Mouse (Mus musculus): Measurements from ENCODE around the gene Kcnk6. TPM values are rescaled to one million over a fixed set of nuclear protein-coding genes. Genes with fewer than 3 reads are reported as not detected.
A peak's percentile ranks its signal among the peaks of the same experiment; 100 is the strongest.
"Not testable (repeated sequence)": the region's sequence is repeated elsewhere in the genome, so short reads cannot be mapped to it uniquely, and the experiment has no call there.

Gene Kcnk6
- total RNA-seq, 2 experiments from 2014 or later = 4.2 to 9.5 TPM

DNA sequence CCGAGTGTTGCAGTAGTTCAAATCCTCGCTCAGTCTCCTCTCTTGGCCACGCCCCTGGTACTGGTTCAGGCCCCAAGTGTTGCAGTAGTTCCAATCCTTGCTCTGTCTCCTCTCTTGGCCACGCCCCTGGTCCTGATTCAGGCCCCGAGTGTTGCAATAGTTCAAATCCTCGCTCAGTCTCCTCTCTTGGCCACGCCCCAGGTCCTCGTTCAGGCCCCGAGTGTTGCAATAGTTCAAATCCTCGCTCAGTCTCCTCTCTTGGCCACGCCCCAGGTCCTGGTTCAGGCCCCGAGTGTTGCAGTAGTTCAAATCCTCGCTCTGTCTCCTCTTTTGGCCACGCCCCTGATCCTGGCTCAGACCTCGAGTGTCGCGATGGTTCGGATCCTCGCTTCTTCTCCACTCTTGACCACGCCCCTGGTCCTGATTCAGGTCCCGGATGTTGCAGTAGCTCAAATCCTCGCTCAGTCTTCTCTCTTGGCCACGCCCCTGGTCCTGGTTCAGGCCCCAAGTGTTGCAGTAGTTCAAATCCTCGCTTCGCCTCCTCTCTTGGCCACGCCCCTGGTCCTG lies 20.0 kb downstream of the Kcnk6 start:
- ATAC-seq (replicated peaks; ENCODE audit: low FRiP score, poor library complexity, severe bottlenecking) = no peak

DNA sequence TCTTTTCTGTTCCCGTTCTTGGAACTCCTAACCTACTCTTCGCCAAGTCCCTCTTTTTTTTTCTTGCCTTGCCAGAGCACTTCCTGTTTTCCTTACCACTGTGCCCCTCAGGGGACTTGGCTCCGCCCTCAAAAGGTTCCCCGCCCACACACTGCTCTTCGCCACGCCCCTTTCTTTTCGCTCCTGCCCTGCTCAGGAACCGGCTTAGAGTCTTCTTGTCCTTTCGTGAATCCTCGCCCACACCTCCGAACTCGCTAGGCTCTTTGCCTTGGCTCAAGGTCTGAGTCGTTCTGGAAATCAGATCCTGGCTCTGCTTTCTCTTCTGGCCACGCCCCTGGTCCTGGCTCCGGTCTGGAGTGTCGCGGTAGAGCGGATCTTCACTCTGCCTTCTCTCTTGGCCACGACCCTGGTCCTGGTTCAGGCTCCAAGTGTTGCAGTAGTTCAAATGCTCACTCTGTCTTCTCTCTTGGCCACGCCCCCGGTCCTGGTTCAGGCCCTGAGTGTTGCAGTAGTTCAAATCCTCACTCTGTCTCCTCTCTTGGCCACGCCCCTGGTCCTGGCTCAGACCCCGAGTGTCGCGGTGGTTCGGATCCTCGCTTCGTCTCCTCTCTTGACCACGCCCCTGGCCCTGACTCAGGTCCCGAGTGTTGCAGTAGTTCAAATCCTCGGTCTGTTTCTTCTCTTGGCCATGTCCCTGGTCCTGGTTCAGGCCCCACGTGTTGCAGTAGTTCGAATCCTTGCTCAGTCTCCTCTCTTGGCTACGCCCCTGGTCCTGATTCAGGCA lies 20.7 kb downstream of the Kcnk6 start:
- peak; percentile 55 for ATAC-seq (replicated peaks; ENCODE audit: low FRiP score, poor library complexity, severe bottlenecking)

DNA sequence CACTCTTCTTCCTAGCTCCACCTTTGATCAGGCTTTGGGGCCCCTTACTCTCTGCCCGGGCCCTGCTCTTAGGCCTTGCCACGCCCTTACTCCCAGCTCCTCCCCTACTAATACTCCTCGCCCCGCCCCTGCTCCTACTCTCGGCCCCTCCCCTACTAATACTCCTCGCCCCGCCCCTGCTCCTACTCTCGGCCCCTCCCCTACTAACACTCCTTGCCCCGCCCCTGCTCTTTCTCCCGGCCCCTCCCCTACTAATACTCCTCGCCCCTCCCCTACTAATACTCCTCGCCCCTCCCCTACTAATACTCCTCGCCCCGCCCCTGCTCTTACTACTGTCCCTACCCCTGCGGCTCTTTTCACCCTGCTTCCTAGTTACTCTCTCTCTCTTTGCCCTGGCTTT lies 21.3 kb downstream of the Kcnk6 start:
- ATAC-seq (replicated peaks; ENCODE audit: low FRiP score, poor library complexity, severe bottlenecking) = not testable (repeated sequence)

DNA sequence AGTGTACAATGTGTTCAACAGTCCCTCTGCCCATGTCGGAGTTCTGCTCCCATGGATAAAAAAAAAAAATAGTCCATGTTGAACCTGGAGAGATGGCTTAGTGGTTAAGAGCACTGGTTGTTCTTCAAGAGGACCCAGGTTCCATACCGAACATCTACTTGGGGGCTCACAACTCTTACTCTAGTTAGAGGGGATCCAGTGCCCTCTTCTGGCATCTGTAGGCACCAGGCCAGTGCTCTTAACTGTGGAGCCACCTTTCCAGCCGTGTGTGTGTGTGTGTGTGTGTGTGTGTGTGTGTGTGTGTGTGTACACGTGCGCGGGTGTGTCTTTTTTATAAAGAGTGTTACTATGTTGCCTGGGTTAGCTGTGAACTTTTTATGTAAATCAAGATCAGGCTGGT lies 29.7 kb downstream of the Kcnk6 start:
- no peak for ATAC-seq (replicated peaks; ENCODE audit: low FRiP score, poor library complexity, severe bottlenecking)

DNA sequence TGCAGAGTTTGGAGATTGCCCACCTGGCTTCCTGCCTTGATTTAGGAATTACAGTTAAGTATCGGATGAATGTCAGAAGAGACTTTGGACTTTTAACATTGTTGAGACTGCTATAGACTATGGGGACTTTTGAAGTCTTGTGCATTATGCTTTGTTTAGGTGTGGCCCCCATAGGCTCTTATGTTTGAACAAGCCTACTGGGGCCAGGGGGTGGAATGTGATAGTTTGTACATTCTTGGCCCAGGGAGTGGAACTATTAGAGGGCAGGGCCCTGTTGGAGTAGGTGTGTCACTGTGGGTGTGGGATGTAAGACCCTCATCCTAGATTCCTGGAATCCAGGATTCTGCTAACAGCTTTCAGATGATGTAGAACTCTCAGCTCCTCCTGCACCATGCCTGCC lies 38.1 kb downstream of the Kcnk6 start:
- not testable (repeated sequence) for ATAC-seq (replicated peaks; ENCODE audit: low FRiP score, poor library complexity, severe bottlenecking)

DNA sequence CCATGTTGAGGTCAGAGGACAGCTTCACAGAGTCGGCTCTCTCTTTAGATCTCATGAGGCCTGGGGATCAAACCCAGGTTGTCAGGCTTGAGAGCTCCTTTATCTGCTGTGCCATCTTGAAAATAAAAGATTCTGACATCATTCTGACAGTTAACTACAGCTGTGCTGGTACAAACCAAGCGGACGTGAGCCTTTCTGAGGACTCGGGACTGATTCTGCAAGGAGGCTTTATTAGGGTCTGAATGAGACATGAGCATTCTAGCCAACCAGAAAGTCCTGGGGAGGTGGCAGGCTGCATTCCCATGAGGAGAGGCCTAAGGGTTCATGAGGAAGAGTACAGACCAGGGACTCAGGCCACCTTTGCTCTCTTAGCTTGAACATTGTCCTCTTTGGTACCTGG lies 51.0 kb downstream of the Kcnk6 start:
- not testable (repeated sequence) for ATAC-seq (replicated peaks; ENCODE audit: low FRiP score, poor library complexity, severe bottlenecking)

DNA sequence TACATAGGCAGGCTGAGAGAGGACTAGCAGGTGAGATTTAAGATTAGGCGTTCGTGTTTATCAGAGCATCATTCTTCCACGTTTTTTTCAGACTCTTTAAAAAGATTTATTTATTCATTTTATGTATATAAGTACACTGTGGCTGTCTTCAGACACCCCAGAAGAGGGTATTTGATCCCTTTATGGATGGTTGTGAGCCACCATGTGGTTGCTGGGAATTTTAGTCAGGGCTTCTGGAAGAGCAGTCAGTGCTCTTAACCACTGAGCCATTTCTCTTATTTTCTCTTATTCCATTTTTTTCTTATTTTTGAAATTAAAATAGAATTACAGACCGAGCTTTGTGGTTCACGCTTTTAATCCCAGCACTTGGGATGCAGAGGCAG lies 51.5 kb downstream of the Kcnk6 start:
- no peak for ATAC-seq (replicated peaks; ENCODE audit: low FRiP score, poor library complexity, severe bottlenecking)

DNA sequence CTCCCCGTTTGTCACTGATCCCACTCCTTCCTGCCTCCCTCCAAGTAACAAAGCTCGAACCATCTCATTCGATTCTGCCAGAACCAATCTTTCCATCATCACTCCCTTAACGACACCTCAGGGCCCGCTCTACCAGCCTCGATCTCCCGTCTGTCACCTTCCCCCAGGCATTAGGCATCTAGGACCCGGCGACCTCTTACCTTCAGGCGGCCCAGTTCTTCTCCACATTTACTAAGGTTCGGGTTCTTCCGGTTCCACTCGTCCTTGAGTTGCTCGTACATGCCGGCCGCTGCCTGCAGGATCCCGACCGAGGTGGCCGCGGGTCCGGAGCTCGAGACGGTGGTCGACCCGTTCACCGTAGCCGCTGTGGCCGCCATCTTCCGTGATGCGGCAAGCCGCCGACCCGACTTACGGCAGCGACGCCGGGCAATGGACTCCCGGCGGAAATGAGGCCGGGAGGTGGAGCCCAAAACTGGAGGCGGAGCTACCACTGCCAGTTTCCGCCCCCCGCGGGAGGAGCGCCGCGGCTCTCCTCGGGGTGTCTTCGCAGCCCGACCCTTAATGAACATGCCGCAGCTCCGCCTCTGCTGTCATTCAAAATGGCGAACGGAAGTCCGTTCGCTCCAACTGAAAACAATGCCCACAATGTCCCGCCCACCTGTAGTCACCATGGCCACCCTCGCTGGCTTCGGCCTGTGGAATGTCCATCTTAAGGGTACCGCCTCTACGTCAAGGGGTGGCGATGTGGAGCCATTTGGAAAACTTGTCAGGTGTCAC lies 52.0 kb downstream of the Kcnk6 start, which contains the start of gene Psmd8:
Gene Psmd8 (minus strand): TSS at position 625 of the 777 bp plus-strand sequence.
- peak; percentile 98 for ATAC-seq (replicated peaks; ENCODE audit: low FRiP score, poor library complexity, severe bottlenecking)

DNA sequence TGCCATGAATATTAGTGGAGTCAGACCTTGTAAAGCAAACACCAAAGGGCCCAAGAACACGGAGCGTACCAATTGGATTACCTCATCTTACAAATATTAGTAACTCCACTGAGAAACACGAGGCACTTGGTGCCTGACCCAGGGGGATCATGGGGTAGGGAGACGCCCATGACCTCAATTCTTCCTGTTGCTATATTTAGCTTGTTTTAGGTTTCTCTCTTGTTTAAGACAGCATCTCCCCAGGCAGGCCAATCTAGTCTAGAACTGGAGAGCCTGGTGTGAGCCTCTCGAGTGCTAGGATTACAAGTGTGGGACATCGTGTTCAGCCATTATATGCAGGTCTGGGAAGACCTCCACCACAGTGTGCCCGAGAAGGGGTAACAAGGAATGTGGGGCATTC lies 53.0 kb downstream of the Kcnk6 start:
- no peak for ATAC-seq (replicated peaks; ENCODE audit: low FRiP score, poor library complexity, severe bottlenecking)

DNA sequence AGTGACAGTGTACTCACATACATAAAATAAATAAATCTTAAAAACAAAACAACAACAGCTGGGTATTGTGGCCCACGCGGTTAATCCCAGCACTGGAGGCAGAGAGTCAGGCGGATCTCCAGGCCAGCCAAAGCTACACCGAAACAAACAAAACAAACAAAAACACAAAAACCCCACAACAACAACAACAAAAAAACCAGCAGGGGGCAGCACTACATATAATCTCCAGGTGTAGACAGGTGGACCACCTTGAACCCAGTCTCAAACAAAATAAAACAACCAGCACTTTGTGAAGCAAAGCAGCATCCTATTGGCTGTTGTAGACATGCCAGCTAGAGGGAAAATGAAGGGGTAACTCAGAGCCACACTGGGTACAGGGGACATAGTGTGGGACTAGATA lies 54.2 kb downstream of the Kcnk6 start:
- no peak for ATAC-seq (replicated peaks; ENCODE audit: low FRiP score, poor library complexity, severe bottlenecking)

DNA sequence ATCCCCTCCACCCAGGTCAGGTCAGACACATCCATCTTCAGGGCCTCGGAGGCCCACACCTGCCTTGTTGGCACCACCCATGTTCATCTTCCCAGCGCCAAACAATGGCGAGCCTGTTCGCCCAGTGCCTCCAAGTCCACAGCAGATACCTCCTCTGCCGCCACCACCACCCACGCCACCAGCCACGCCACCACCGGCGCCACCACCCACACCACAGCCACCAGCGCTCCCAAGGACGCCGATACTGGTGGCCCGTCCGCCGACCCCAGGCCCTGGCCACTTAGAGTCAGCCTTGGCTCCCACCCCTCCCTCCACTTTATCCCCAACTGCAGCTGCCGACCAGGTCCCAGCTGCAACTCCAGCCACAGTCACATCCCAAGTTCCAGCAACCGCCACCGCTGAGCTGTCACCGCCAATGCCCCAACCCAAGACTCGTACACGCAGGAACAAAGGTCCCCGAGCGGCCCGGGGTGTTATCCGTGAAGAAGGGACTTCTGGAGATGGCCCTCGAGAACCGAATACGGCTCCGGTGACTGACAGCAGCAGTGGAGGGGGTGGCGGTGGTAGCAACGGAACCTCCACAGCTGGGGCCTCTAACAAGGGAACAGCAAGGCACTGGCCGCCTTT lies 59.8 kb downstream of the Kcnk6 start:
- no peak for ATAC-seq (replicated peaks; ENCODE audit: low FRiP score, poor library complexity, severe bottlenecking)

Other genes starting within 250 kb of the Kcnk6 start
- under 0.01 TPM in 1 of 2 replicates, not detected in the other for gene Ryr1, start 107.3 kb downstream of the Kcnk6 start, total RNA-seq (2015; ENCODE audit: low replicate concordance)
- not detected in 2 replicates for gene Ryr1, start 107.3 kb downstream of the Kcnk6 start, total RNA-seq (2017; ENCODE audit: low replicate concordance)
- gene Rasgrp4, start 97.7 kb downstream of the Kcnk6 start, total RNA-seq (2015; ENCODE audit: low replicate concordance) = 3.4 and 7.2 TPM in 2 replicates
- gene Rasgrp4, start 97.7 kb downstream of the Kcnk6 start, total RNA-seq (2017; ENCODE audit: low replicate concordance) = 1.9 and 3.5 TPM in 2 replicates
- gene Fam98c, start 76.3 kb downstream of the Kcnk6 start, total RNA-seq (2015; ENCODE audit: low replicate concordance) = 6.3 and 13.3 TPM in 2 replicates
- 2.2 and 2.7 TPM in 2 replicates for gene Fam98c, start 76.3 kb downstream of the Kcnk6 start, total RNA-seq (2017; ENCODE audit: low replicate concordance)
- gene Ggn, start 62.3 kb downstream of the Kcnk6 start, total RNA-seq (2015; ENCODE audit: low replicate concordance) = not detected in 2 replicates
- gene Ggn, start 62.3 kb downstream of the Kcnk6 start, total RNA-seq (2017; ENCODE audit: low replicate concordance) = not detected in 2 replicates
- 0.72 and 3.4 TPM in 2 replicates for gene Spred3, start 62.1 kb downstream of the Kcnk6 start, total RNA-seq (2015; ENCODE audit: low replicate concordance)
- 1.3 and 3.0 TPM in 2 replicates for gene Spred3, start 62.1 kb downstream of the Kcnk6 start, total RNA-seq (2017; ENCODE audit: low replicate concordance)
- gene Psmd8, start 51.8 kb downstream of the Kcnk6 start, total RNA-seq (2015; ENCODE audit: low replicate concordance) = 85.4 and 103 TPM in 2 replicates
- gene Psmd8, start 51.8 kb downstream of the Kcnk6 start, total RNA-seq (2017; ENCODE audit: low replicate concordance) = 66.3 and 68.3 TPM in 2 replicates
- not detected in 2 replicates for gene Catsperg1, start 18.5 kb downstream of the Kcnk6 start, total RNA-seq (2015; ENCODE audit: low replicate concordance)
- not detected in 2 replicates for gene Catsperg1, start 18.5 kb downstream of the Kcnk6 start, total RNA-seq (2017; ENCODE audit: low replicate concordance)
- gene Yif1b, start 5.8 kb upstream of the Kcnk6 start, total RNA-seq (2015; ENCODE audit: low replicate concordance) = 8.0 and 14.8 TPM in 2 replicates
- 5.6 and 6.9 TPM in 2 replicates for gene Yif1b, start 5.8 kb upstream of the Kcnk6 start, total RNA-seq (2017; ENCODE audit: low replicate concordance)
- gene 2200002D01Rik, start 16.0 kb upstream of the Kcnk6 start, total RNA-seq (2015; ENCODE audit: low replicate concordance) = not detected in 2 replicates
- gene 2200002D01Rik, start 16.0 kb upstream of the Kcnk6 start, total RNA-seq (2017; ENCODE audit: low replicate concordance) = not detected in 2 replicates
- 4.2 and 7.9 TPM in 2 replicates for gene Spint2, start 49.4 kb upstream of the Kcnk6 start, total RNA-seq (2015; ENCODE audit: low replicate concordance)
- 3.0 TPM in 1 of 2 replicates, not detected in the other for gene Spint2, start 49.4 kb upstream of the Kcnk6 start, total RNA-seq (2017; ENCODE audit: low replicate concordance)
- gene Ppp1r14a, start 56.8 kb upstream of the Kcnk6 start, total RNA-seq (2015; ENCODE audit: low replicate concordance) = not detected in 2 replicates
- not detected in 2 replicates for gene Ppp1r14a, start 56.8 kb upstream of the Kcnk6 start, total RNA-seq (2017; ENCODE audit: low replicate concordance)
- not detected in 2 replicates for gene Dpf1, start 71.4 kb upstream of the Kcnk6 start, total RNA-seq (2015; ENCODE audit: low replicate concordance)
- not detected in 2 replicates for gene Dpf1, start 71.4 kb upstream of the Kcnk6 start, total RNA-seq (2017; ENCODE audit: low replicate concordance)

All from erythroid progenitor cell, adult 5-6 weeks (primary cell).